Mouse (Mus musculus) hindbrain, embryonic 14.5 days (tissue): ENCODE results near the gene Cd247. TPM values are rescaled to one million over a fixed set of nuclear protein-coding genes. Genes with fewer than 3 reads are reported as not detected.

Source experiments
- ATAC-seq: fragments of 200-750 bp; cut with Nextera tagmentation; 2 replicates; pipeline ENCODE4 v1.8.0; 2017; ENCODE audit warnings: moderate number of reproducible peaks, mild to moderate bottlenecking, moderate TSS enrichment, moderate library complexity; ENCODE audit not compliant: low FRiP score
- DNase-seq: peaks from one replicate; pipeline ENCODE4 v3.0.0-alpha.2; 2015; ENCODE audit warnings: low spot score
- H3K27ac ChIP-seq: fragments of 300-500 bp; sonication (generic); 2 replicates; pipeline ENCODE4 v1.5.1; 2014; ENCODE audit warnings: mild to moderate bottlenecking, moderate library complexity
- H3K27me3 ChIP-seq: fragments of 300-500 bp; sonication (generic); 2 replicates; pipeline ENCODE4 v1.6.1; 2014; ENCODE audit warnings: mild to moderate bottlenecking, low read length, mixed read lengths; ENCODE audit not compliant: control insufficient read depth, insufficient read depth
- H3K36me3 ChIP-seq: fragments of 300-500 bp; sonication (generic); replicated peaks from 2 replicates; pipeline ENCODE4 v1.6.1; 2014; ENCODE audit not compliant: control insufficient read depth, insufficient read depth
- H3K4me1 ChIP-seq: fragments of 300-500 bp; sonication (generic); replicated peaks from 2 replicates; pipeline ENCODE4 v1.6.1; 2014; ENCODE audit warnings: antibody characterized with exemption, low read length, mixed read lengths; ENCODE audit not compliant: control insufficient read depth, insufficient read depth
- H3K4me2 ChIP-seq: fragments of 300-500 bp; sonication (generic); replicated peaks from 2 replicates; pipeline ENCODE4 v1.6.1; 2014; ENCODE audit warnings: mild to moderate bottlenecking, moderate library complexity
- H3K4me3 ChIP-seq: fragments of 300-500 bp; sonication (generic); replicated peaks from 2 replicates; pipeline ENCODE4 v1.5.1; 2014; ENCODE audit warnings: mild to moderate bottlenecking, low read length
- H3K9ac ChIP-seq: fragments of 300-500 bp; sonication (generic); 2 replicates; pipeline ENCODE4 v1.6.1; 2014
- H3K9me3 ChIP-seq: fragments of 300-500 bp; sonication (generic); 2 replicates; pipeline ENCODE4 v1.6.1; 2016; ENCODE audit warnings: low read length; ENCODE audit not compliant: control insufficient read depth
- WGBS: fragments of 180-500 bp; shearing (Covaris S2); extraction: QIAGEN DNeasy Blood & Tissue Kit; methylation state at CpG from one replicate; pipeline ENCODE4 v1.1.7; 2014; 5-methylcytosine and 5-hydroxymethylcytosine counted together
- polyA plus RNA-seq: library from polyadenylated mRNA; unstranded; fragments of >200 nt; fragmentation: Nextera tagmentation; extraction: Ambion mirVana; gene quantifications from 2 replicates; pipeline ENCODE4 v1.2.1, GENCODE M21; 2014

Gene Cd247
- polyA plus RNA-seq, 1 experiment from 2014 or later: 0.54 TPM

GRCm38 (mm10) chr1:165770181-165770759, 18.2 kb upstream of the Cd247 start:
- no peak overlapping the region for H3K4me3 ChIP-seq
- no peak for ATAC-seq
- DNase-seq: no peak
- no peak overlapping the region for H3K4me2 ChIP-seq
- H3K27me3 ChIP-seq: peaks cover 11% of the 10 kb centered on the region; the same call in 1 of the 2 replicates
- no peak overlapping the region for H3K9ac ChIP-seq
- no peaks in the 10 kb centered on the region for H3K4me1 ChIP-seq
- no peak overlapping the region for H3K27ac ChIP-seq
- 90% methylated on average over 10 of the region's 10 CpGs for WGBS
- H3K36me3 ChIP-seq: no peaks in the 10 kb centered on the region
- no peaks in the 10 kb centered on the region for H3K9me3 ChIP-seq

GRCm38 (mm10) chr1:165771491-165771897, 17.0 kb upstream of the Cd247 start:
- WGBS: 2% methylated on average over 12 of the region's 12 CpGs
- H3K27me3 ChIP-seq: 0 out of 2 replicates have a peak, but pooled peaks cover 4% of the 10 kb centered on the region
- no peaks in the 10 kb centered on the region for H3K4me1 ChIP-seq
- no peak overlapping the region for H3K4me3 ChIP-seq
- peak; percentile 62; the same call in 1 of the 2 replicates for ATAC-seq
- no peaks in the 10 kb centered on the region for H3K36me3 ChIP-seq
- peak overlapping the region; percentile 30 for H3K4me2 ChIP-seq
- no peak overlapping the region for H3K9ac ChIP-seq
- DNase-seq: peak; percentile 82
- no peaks in the 10 kb centered on the region for H3K9me3 ChIP-seq
- no peak overlapping the region for H3K27ac ChIP-seq

- Histone ChIP-seq H3K4me2 (peak overlapping the region; percentile 30), H3K36me3 (no peaks in the 10 kb centered on the region), H3K27me3 (peaks cover 9% of the 10 kb centered on the region; the same call in 1 of the 2 replicates)
Observed at GRCm38 (mm10) chr1:165771998-165772397, 16.5 kb upstream of the Cd247 start.

GRCm38 (mm10) chr1:165775518-165776294, 12.8 kb upstream of the Cd247 start:
- Histone ChIP-seq H3K4me1 (peaks cover 8% of the 10 kb centered on the region; the same call in 1 of the 2 replicates), H3K4me3 (no peak overlapping the region), H3K36me3 (no peaks in the 10 kb centered on the region), H3K9ac (no peak overlapping the region), H3K9me3 (no peaks in the 10 kb centered on the region), H3K4me2 (no peak overlapping the region), H3K27ac (no peak overlapping the region), H3K27me3 (peaks cover 26% of the 10 kb centered on the region)
- 44% methylated on average over 19 of the region's 19 CpGs for WGBS
- ATAC-seq: peak; percentile 23; the same call in 1 of the 2 replicates
- peak; percentile 87 for DNase-seq

More at GRCm38 (mm10) chr1:165771998-165772397, 16.5 kb upstream of the Cd247 start:
- ATAC-seq (peak; percentile 26; the same call in 1 of the 2 replicates), DNase-seq (no peak)
- no peaks in the 10 kb centered on the region for H3K4me1 ChIP-seq
- H3K4me3 ChIP-seq: no peak overlapping the region
- no peak overlapping the region for H3K27ac ChIP-seq
- no peak overlapping the region for H3K9ac ChIP-seq
- WGBS: 52% methylated on average over 8 of the region's 9 CpGs
- no peaks in the 10 kb centered on the region for H3K9me3 ChIP-seq

- peak overlapping the region; percentile 20 for H3K4me3 ChIP-seq
- DNase-seq (peak; percentile 76), ATAC-seq (peak; percentile 36; the same call in 1 of the 2 replicates)
- H3K9me3 ChIP-seq: no peaks in the 10 kb centered on the region
- WGBS: 3% methylated on average over 13 of the region's 13 CpGs
- H3K36me3 ChIP-seq: no peaks in the 10 kb centered on the region
- H3K27me3 ChIP-seq: peaks cover 55% of the 10 kb centered on the region
- H3K9ac ChIP-seq: 0 out of 2 replicates have a peak overlapping the region, but pooled peaks have one; percentile 39
- H3K4me1 ChIP-seq: peaks cover 10% of the 10 kb centered on the region; the same call in 1 of the 2 replicates
- peak overlapping the region; percentile 53 for H3K4me2 ChIP-seq
- H3K27ac ChIP-seq: no peak overlapping the region
Observed at GRCm38 (mm10) chr1:165779954-165780585, 8.4 kb upstream of the Cd247 start.

- H3K4me2 ChIP-seq: peak overlapping the region; percentile 53
- DNase-seq (peak; percentile 35), ATAC-seq (peak; percentile 64; the same call in 1 of the 2 replicates)
- 3% methylated on average over 20 of the region's 20 CpGs for WGBS
- peaks cover 55% of the 10 kb centered on the region for H3K27me3 ChIP-seq
- peak overlapping the region; percentile 20 for H3K4me3 ChIP-seq
- peak overlapping the region; percentile 39; the same call in 1 of the 2 replicates for H3K9ac ChIP-seq
- no peak overlapping the region for H3K27ac ChIP-seq
- peaks cover 11% of the 10 kb centered on the region; the same call in 1 of the 2 replicates for H3K4me1 ChIP-seq
- no peaks in the 10 kb centered on the region for H3K9me3 ChIP-seq
- no peaks in the 10 kb centered on the region for H3K36me3 ChIP-seq
Observed at GRCm38 (mm10) chr1:165780586-165781111, 7.8 kb upstream of the Cd247 start.

GRCm38 (mm10) chr1:165781426-165781825, 7.1 kb upstream of the Cd247 start:
- H3K27me3 ChIP-seq: peaks cover 51% of the 10 kb centered on the region
- ATAC-seq (no peak), DNase-seq (no peak)
- no peak overlapping the region for H3K4me3 ChIP-seq
- peaks cover 19% of the 10 kb centered on the region for H3K4me1 ChIP-seq
- no peak overlapping the region for H3K4me2 ChIP-seq
- no peak overlapping the region for H3K27ac ChIP-seq
- no peak overlapping the region for H3K9ac ChIP-seq
- no peaks in the 10 kb centered on the region for H3K36me3 ChIP-seq
- H3K9me3 ChIP-seq: no peaks in the 10 kb centered on the region
- 87% methylated on average over 9 of the region's 9 CpGs for WGBS

- H3K4me3 ChIP-seq: no peak overlapping the region
- H3K27ac ChIP-seq: no peak overlapping the region
- ATAC-seq: no peak
- no peak overlapping the region for H3K4me2 ChIP-seq
- no peak overlapping the region for H3K9ac ChIP-seq
- H3K36me3 ChIP-seq: no peaks in the 10 kb centered on the region
- no peaks in the 10 kb centered on the region for H3K9me3 ChIP-seq
- peaks cover 46% of the 10 kb centered on the region for H3K27me3 ChIP-seq
- 91% methylated on average over 12 of the region's 12 CpGs for WGBS
- no peak for DNase-seq
- peaks cover 20% of the 10 kb centered on the region for H3K4me1 ChIP-seq
Observed at GRCm38 (mm10) chr1:165781911-165782310, 6.6 kb upstream of the Cd247 start.
